ENCODE assay signal across 14 mouse cellular contexts in the genomic region with DNA sequence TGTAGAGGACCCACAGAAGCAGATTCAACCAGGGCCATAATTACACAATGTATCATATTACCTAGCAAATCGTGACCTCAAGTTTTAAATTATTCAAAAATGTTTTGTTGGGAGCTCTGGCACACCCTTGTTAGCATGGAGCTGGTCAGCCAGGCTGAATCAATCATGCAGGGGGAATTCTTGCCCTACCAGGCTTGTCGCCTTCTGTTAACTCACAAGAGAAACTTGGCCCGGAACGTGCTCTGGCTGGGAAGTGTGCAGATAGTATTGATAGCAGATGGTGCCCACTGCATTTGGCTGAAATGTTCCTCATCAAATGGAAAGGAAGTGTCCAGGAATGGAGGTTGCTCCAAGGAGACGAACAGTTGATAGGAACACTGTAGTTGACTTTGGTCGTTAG.
DNase-seq lines count a peak whose midpoint lies in the region; ATAC-seq lines count a peak whose summit lies in the region.
"Had no signal": no experiment of that assay in that cellular context is flagged by ENCODE, and none has a peak within 500 bp of the region (broad histone marks: within the 10 kb centered on the region; RNA-seq: fewer than 3 reads in every experiment).

No protein-coding gene starts in this region.

- H3K27me3 ChIP-seq in forebrain, embryonic 13.5 days = no peaks in the 10 kb centered on the region
- no peaks in the 10 kb centered on the region for H3K27me3 ChIP-seq in forebrain, embryonic 10.5 days (ENCODE audit: poor library complexity, severe bottlenecking)
- H3K27me3 ChIP-seq in embryonic facial prominence, embryonic 13.5 days = no peaks in the 10 kb centered on the region
- no peaks in the 10 kb centered on the region for H3K27me3 ChIP-seq in limb, embryonic 10.5 days (ENCODE audit: low read depth, poor library complexity, severe bottlenecking)
- H3K27me3 ChIP-seq: embryonic facial prominence, embryonic 15.5 days; heart, embryonic 15.5 days had no signal

- no peak overlapping the region for H3K4me2 ChIP-seq in forebrain, embryonic 13.5 days
- H3K4me2 ChIP-seq in embryonic facial prominence, embryonic 13.5 days = no peak overlapping the region
- H3K4me2 ChIP-seq: embryonic facial prominence, embryonic 15.5 days; heart, embryonic 15.5 days; liver, embryonic 11.5 days had no signal

- peak; percentile 52 for ATAC-seq in forebrain, embryonic 13.5 days
- ATAC-seq in embryonic facial prominence, embryonic 13.5 days (ENCODE audit: insufficient number of reproducible peaks, insufficient read depth, low FRiP score, low TSS enrichment, low read depth) = no peak
- ATAC-seq: intestine, embryonic 16.5 days had no signal

- WGBS in forebrain, embryonic 13.5 days = 65% methylated on average over 6 of the region's 6 CpGs
- 76% methylated on average over 6 of the region's 6 CpGs for WGBS in forebrain, embryonic 10.5 days
- WGBS in embryonic facial prominence, embryonic 13.5 days = 31% methylated on average over 6 of the region's 6 CpGs
- 59% methylated on average over 6 of the region's 6 CpGs for WGBS in limb, embryonic 10.5 days

- DNase-seq in forebrain, embryonic 10.5 days (ENCODE audit: extremely low spot score, low spot score) = no peak
- DNase-seq in left cerebral cortex, postnatal 4 days = peak; percentile 87
- DNase-seq in left cerebral cortex, adult 11 months (ENCODE audit: low spot score) = no peak
- no peak for DNase-seq in limb, embryonic 10.5 days (ENCODE audit: low spot score)
- DNase-seq in thymus, adult 18-20 months = no peak
- DNase-seq in right cerebral cortex, adult 18-20 months = no peak

- peak overlapping the region; percentile 25; the same call in 1 of the 2 replicates for H3K27ac ChIP-seq in forebrain, embryonic 13.5 days
- no peak overlapping the region for H3K27ac ChIP-seq in forebrain, embryonic 10.5 days
- 0 out of 2 replicates have a peak overlapping the region, but pooled peaks have one; percentile 23 for H3K27ac ChIP-seq in embryonic facial prominence, embryonic 13.5 days
- H3K27ac ChIP-seq in limb, embryonic 10.5 days = peak overlapping the region; percentile 55; the same call in 1 of the 2 replicates
- H3K27ac ChIP-seq: embryonic facial prominence, embryonic 15.5 days; heart, embryonic 15.5 days; left cerebral cortex, adult 2 months; macrophage had no signal

- no peaks in the 10 kb centered on the region for H3K9me3 ChIP-seq in forebrain, embryonic 13.5 days (replicated peaks)
- H3K9me3 ChIP-seq in forebrain, embryonic 10.5 days = no peaks in the 10 kb centered on the region
- H3K9me3 ChIP-seq in embryonic facial prominence, embryonic 13.5 days = no peaks in the 10 kb centered on the region
- H3K9me3 ChIP-seq in limb, embryonic 10.5 days (replicated peaks) = no peaks in the 10 kb centered on the region
- H3K9me3 ChIP-seq: embryonic facial prominence, embryonic 15.5 days; heart, embryonic 15.5 days had no signal

- intact Hi-C loops in left cerebral cortex, postnatal 4 days (cut with DNase I) = no loop called here

- H3K36me3 ChIP-seq in forebrain, embryonic 13.5 days (ENCODE audit: poor library complexity, severe bottlenecking) = no peaks in the 10 kb centered on the region
- H3K36me3 ChIP-seq in forebrain, embryonic 10.5 days (replicated peaks) = no peaks in the 10 kb centered on the region
- H3K36me3 ChIP-seq in embryonic facial prominence, embryonic 13.5 days = no peaks in the 10 kb centered on the region
- no peaks in the 10 kb centered on the region for H3K36me3 ChIP-seq in limb, embryonic 10.5 days
- H3K36me3 ChIP-seq: embryonic facial prominence, embryonic 15.5 days; heart, embryonic 15.5 days had no signal

- H3K4me3 ChIP-seq in forebrain, embryonic 13.5 days = no peak overlapping the region
- H3K4me3 ChIP-seq in forebrain, embryonic 10.5 days = no peak overlapping the region
- no peak overlapping the region for H3K4me3 ChIP-seq in embryonic facial prominence, embryonic 13.5 days
- H3K4me3 ChIP-seq in limb, embryonic 10.5 days = no peak overlapping the region
- H3K4me3 ChIP-seq: embryonic facial prominence, embryonic 15.5 days; heart, embryonic 15.5 days; left cerebral cortex, adult 2 months had no signal

- no peak overlapping the region for H3K9ac ChIP-seq in forebrain, embryonic 13.5 days
- H3K9ac ChIP-seq in embryonic facial prominence, embryonic 13.5 days = no peak overlapping the region
- H3K9ac ChIP-seq: embryonic facial prominence, embryonic 15.5 days; heart, embryonic 15.5 days had no signal

- H3K4me1 ChIP-seq in forebrain, embryonic 13.5 days = peaks cover 31% of the 10 kb centered on the region
- peaks cover 35% of the 10 kb centered on the region for H3K4me1 ChIP-seq in forebrain, embryonic 10.5 days
- H3K4me1 ChIP-seq in embryonic facial prominence, embryonic 13.5 days = peaks cover 14% of the 10 kb centered on the region
- peaks cover 33% of the 10 kb centered on the region for H3K4me1 ChIP-seq in limb, embryonic 10.5 days
- H3K4me1 ChIP-seq: heart, embryonic 15.5 days had no signal
